Comparison of ENCODE assay signal across 9 mouse cellular contexts in genomic region chr4:145013187-145013586, GRCm38 (mm10).
DNase-seq lines count a peak whose midpoint lies in the region; ATAC-seq and TF ChIP-seq lines count a peak whose summit lies in the region.
"Had no signal": no experiment of that assay in that cellular context is flagged by ENCODE, and none has a peak within 500 bp of the region (broad histone marks: within the 10 kb centered on the region; RNA-seq: fewer than 3 reads in every experiment).

No protein-coding gene starts in this region.

- no peak overlapping the region for H3K4me3 ChIP-seq in liver, adult 2 months (ENCODE audit: insufficient read depth, low read depth, low read length)
- no peak overlapping the region for H3K4me3 ChIP-seq in liver, embryonic 11.5 days (ENCODE audit: low read depth, low read length)
- no peak overlapping the region for H3K4me3 ChIP-seq in small intestine, adult 2 months (ENCODE audit: low read depth, low read length)
- H3K4me3 ChIP-seq: embryonic facial prominence, embryonic 12.5 days had no signal

- H3K79me2 ChIP-seq in liver, adult 2 months (ENCODE audit: control insufficient read depth, insufficient read depth, low read length), result peaks cover 4% of the 10 kb centered on the region; the same call in 1 of the 2 replicates

- H3K27ac ChIP-seq in liver, adult 2 months (replicated peaks; ENCODE audit: insufficient read depth, low read depth, low read length), result 0 out of 2 replicates have a peak overlapping the region, but pooled peaks have one; percentile 13
- no peak overlapping the region for H3K27ac ChIP-seq in liver, embryonic 11.5 days (ENCODE audit: low read depth, low read length)
- peak overlapping the region; percentile 14 for H3K27ac ChIP-seq in small intestine, adult 2 months (ENCODE audit: insufficient read depth, low read depth, low read length)
- H3K27ac ChIP-seq: embryonic facial prominence, embryonic 12.5 days had no signal

- DNase-seq in cerebellum, adult 9-10 months, result peak; percentile 52
- DNase-seq in cerebellum, adult 11 months, result no peak
- DNase-seq in liver, adult 2 months (ENCODE audit: extremely low read depth, low read depth, low spot score), result no peak
- no peak for DNase-seq in liver, embryonic 11.5 days (ENCODE audit: low spot score)
- DNase-seq in gastrocnemius, postnatal 10 days, result peak; percentile 32
- no peak for DNase-seq in layer of hippocampus, adult 8-10 months (ENCODE audit: low spot score in 2 of 2)
- DNase-seq in right cerebral cortex, adult 18-20 months, result no peak

- H3K9ac ChIP-seq in liver, adult 2 months (ENCODE audit: low read depth, low read length), result no peak overlapping the region
- H3K9ac ChIP-seq in liver, embryonic 11.5 days (ENCODE audit: low read depth, low read length), result no peak overlapping the region
- H3K9ac ChIP-seq: embryonic facial prominence, embryonic 12.5 days had no signal

- WGBS in liver, adult 2 months, result 86% methylated on average over 4 of the region's 4 CpGs
- WGBS in liver, embryonic 11.5 days, result 77% methylated on average over 4 of the region's 4 CpGs
- WGBS in small intestine, adult 2 months, result 74% methylated on average over 4 of the region's 4 CpGs

- no peak for ATAC-seq in liver, embryonic 11.5 days (replicated peaks; ENCODE audit: low FRiP score)

- H3K9me3 ChIP-seq in liver, embryonic 11.5 days (ENCODE audit: control insufficient read depth, low read length), result no peaks in the 10 kb centered on the region
- H3K9me3 ChIP-seq: embryonic facial prominence, embryonic 12.5 days had no signal

- H3K36me3 ChIP-seq in liver, adult 2 months (ENCODE audit: control insufficient read depth, insufficient read depth, low read length), result peaks cover 11% of the 10 kb centered on the region
- H3K36me3 ChIP-seq in liver, embryonic 11.5 days (ENCODE audit: control insufficient read depth, insufficient read depth, low read length), result peaks cover 5% of the 10 kb centered on the region; the same call in 1 of the 2 replicates
- peaks cover 15% of the 10 kb centered on the region; the same call in 1 of the 2 replicates for H3K36me3 ChIP-seq in small intestine, adult 2 months (ENCODE audit: control insufficient read depth, insufficient read depth, low read length)

- no peak overlapping the region for H3K4me2 ChIP-seq in liver, embryonic 11.5 days
- H3K4me2 ChIP-seq: embryonic facial prominence, embryonic 12.5 days had no signal

- H3K4me1 ChIP-seq in liver, adult 2 months (ENCODE audit: control insufficient read depth, insufficient read depth, low read length), result peaks cover 24% of the 10 kb centered on the region
- H3K4me1 ChIP-seq in liver, embryonic 11.5 days (replicated peaks; ENCODE audit: control insufficient read depth, insufficient read depth, low read length), result no peaks in the 10 kb centered on the region
- peaks cover 31% of the 10 kb centered on the region for H3K4me1 ChIP-seq in small intestine, adult 2 months (ENCODE audit: control insufficient read depth, insufficient read depth, insufficient read length, low read length)
- H3K4me1 ChIP-seq: embryonic facial prominence, embryonic 12.5 days had no signal

- no peak for TF ChIP-seq CTCF in liver, adult 2 months (IDR thresholded peaks at IDR 0.05; ENCODE audit: low read depth, low read length)
- no peak for TF ChIP-seq CTCF in small intestine, adult 2 months (IDR thresholded peaks at IDR 0.05; ENCODE audit: extremely low read depth, insufficient read length, insufficient replicate concordance, low read depth, low read length)

- H3K27me3 ChIP-seq in liver, adult 2 months (ENCODE audit: control insufficient read depth, insufficient read depth, low read length), result no peaks in the 10 kb centered on the region
- no peaks in the 10 kb centered on the region for H3K27me3 ChIP-seq in liver, embryonic 11.5 days (replicated peaks; ENCODE audit: control insufficient read depth, insufficient read depth, low read length)
- no peaks in the 10 kb centered on the region for H3K27me3 ChIP-seq in small intestine, adult 2 months (ENCODE audit: control insufficient read depth, insufficient read depth, low read length)
- H3K27me3 ChIP-seq: embryonic facial prominence, embryonic 12.5 days had no signal

- no peak for TF ChIP-seq POLR2A in liver, adult 2 months (IDR thresholded peaks at IDR 0.05; ENCODE audit: extremely low read depth, insufficient read depth, low read length)
- no peak for TF ChIP-seq POLR2A in small intestine, adult 2 months (IDR thresholded peaks at IDR 0.05; ENCODE audit: low read depth, low read length)

Comparison
In these comparisons a context has a peak if more than half of its experiments do, and no peak if none do; other contexts are left out.
1. DNase-seq: peak in cerebellum, adult 9-10 months (single experiment) and gastrocnemius, postnatal 10 days (single experiment); none in cerebellum, adult 11 months (single experiment), liver, adult 2 months (single experiment), liver, embryonic 11.5 days (single experiment), layer of hippocampus, adult 8-10 months (0 of 2) and right cerebral cortex, adult 18-20 months (single experiment).